Mouse (Mus musculus): ENCODE measurements around the gene Uba5. TPM values are rescaled to one million over a fixed set of nuclear protein-coding genes. Genes with fewer than 3 reads are reported as not detected.

Gene Uba5
- total RNA-seq (2023), result 10 to 100 TPM; 17.9 to 19.5 TPM

DNA sequence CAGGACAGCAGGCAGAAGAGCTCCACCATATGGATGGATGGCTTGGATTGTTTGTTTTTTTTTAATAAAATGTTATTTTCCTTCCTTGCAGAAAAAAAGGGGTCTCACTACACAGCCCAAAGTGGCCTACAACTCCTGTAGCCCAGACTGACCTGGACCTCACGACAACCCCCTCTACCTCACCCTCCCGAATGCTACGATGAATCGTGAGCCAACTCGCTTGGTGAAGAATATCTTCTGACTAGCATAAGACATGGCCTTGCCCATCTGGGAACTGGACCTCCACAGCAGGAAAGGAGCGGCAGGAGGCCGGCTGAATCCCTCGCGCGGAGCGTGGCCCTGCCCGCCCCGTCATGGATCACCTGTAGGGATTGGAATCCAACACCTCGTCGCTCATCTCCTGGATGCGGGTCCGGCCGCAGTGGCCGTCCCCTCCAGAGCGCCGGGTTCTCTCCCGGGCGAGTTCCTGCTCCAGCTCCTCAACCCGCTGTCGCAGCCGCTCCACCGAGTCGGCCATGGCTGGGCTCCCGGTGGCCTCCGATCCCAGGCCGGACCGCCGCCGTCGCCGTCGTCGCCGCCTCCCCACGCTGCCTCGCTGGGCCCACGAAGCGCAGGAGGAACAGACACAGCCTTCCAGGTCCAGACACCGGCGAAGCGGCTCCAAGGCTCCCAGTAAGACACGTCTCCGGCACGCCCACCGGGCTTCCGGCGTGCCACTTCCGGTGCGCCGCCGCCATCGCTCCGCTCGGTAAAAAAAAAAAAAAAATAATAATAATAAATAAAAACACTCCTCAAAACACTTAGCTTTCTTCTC is at the start of gene Uba5:
Gene Uba5, minus strand, starts transcription at position 705 of the 814 bp plus-strand sequence.

DNA sequence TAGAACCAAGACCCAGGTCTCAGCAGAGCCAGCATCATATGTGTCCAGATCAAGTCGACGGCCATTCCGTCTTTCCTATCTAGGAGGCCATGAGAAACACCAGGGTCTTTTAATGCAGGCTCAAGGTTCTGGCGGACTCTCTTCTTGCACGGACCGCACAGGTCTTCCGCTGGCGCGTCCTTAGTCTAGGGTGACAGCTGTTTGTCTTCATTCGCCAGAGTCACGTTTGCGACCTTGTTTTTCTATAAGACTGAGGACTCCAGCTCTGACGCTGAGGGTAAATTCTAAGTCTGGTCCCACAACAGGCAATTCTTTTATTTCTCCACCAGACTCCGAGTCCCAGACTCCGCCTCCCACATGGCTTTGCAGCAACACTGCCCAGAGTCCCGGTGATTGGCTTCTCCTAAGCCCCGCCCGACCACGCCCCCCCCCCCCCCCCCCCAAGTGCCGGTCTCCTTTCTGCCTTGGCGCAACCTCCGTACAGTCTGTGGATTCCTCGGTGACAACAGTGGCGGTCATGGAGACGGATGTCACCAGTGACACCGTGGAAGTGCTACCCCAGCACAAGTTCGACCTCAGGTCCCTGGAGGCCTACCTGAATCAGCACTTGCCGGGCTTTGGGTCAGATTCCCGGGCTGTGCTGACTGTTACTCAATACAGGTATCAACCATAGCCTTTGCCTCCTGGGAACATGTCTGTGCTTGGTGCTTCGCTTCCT is 469 bp upstream of the Uba5 start, which contains the start of gene Acad11:
Gene Acad11, plus strand, starts transcription at position 134 of the 718 bp plus-strand sequence.

DNA sequence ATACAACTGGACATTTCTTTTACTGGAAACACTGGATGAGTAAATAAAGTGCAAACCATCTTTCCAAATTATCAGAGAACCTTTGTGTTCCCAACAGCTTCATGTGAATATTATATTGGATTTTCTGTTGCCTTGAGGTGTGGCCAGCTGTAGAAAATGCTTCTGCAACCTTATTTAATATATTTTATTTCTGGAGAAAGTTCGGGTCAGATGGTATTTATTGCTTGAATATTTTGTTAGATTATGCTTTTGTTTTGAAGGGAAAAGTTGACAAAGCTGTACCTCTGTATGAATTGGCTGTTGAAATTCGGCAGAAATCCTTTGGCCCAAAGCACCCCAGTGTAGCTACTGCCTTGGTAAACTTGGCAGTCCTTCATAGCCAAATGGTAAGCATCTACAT is 22.6 kb downstream of the Uba5 start, which contains the start of gene Gm28305:
Gene Gm28305, plus strand, starts transcription at position 301 of the 400 bp plus-strand sequence.

DNA sequence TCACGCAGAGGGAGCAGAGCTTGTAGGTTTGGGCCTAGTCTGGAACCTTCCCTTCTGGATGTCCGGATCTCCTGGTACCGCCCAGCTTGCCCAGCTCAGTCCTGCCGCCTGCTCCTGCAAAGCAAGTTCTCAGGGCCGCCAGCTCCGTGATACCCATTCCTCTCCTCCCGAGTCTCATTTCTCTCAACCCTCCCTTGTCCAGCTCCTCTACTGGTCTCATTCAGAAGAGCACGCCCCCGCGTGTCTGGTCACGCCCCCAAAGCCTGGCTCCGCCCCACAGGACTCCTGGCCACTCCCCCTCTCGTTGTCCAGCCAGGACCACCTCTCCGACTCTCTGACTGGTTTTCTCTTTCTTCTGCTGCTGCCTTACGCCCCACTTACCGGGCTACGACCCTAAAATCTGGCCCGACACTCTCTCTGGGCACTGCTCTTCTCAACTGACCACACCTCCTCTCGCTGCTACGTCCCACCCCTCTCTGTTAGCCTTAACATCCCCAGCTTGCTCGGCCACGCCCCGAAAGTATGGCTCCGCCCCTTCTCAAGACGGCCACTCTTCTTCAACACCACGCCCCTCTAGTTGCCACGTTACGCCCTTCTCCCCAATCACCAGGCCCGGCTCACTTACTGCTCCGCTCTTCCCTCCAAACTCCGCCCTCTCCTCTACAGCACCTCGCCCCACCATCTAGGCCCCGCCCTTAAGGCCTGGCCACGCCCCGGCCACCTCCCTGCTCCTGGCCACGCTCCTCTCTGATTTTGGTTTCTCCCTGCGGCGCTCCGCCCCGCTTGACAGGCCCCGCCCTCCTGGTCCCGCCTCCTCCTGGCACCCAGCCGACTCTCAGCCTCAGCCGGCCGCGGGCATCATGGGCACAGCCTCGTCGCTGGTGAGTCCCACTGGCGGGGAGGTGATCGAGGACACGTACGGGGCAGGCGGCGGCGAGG is 60.7 kb downstream of the Uba5 start, which contains the start of gene Nphp3:
Gene Nphp3, plus strand, starts transcription at position 624 of the 939 bp plus-strand sequence.

Other genes starting within 250 kb of the Uba5 start
- gene Nphp3, start 60.6 kb downstream of the Uba5 start, total RNA-seq (2023), result 1 to 10 TPM; 1.6 to 1.9 TPM
- gene Gm28305, start 22.5 kb downstream of the Uba5 start, total RNA-seq (2023), result not detected
- gene Acad11, start 243 bp upstream of the Uba5 start, total RNA-seq (2023), result 10 to 100 TPM; 17.2 to 20.0 TPM
- gene Ackr4, start 63.8 kb upstream of the Uba5 start, total RNA-seq (2023), result not detected
- gene Dnajc13, start 199.8 kb upstream of the Uba5 start, total RNA-seq (2023), result 10 to 100 TPM; 58.7 to 76.7 TPM

Measured in neutrophil, adult 59 days (primary cell).